Mouse (Mus musculus) liver, adult 2 months (tissue): ENCODE results near the gene Pla2r1.

Experiments used
- CTCF ChIP-seq: fragments of 200-500 bp; IDR thresholded peaks from 2 replicates; pipeline ENCODE4 v1.5.1; 2011; ENCODE audit warnings: low read depth, low read length, control low read depth
- POLR2A ChIP-seq: fragments of 200-500 bp; IDR thresholded peaks from 2 replicates; pipeline ENCODE4 v1.6.1; 2011; ENCODE audit warnings: low read length, control low read depth; ENCODE audit not compliant: insufficient read depth; ENCODE audit errors: extremely low read depth

GRCm38 (mm10) chr2:60407387-60407786 is 145.7 kb downstream of the Pla2r1 start:
- TF ChIP-seq CTCF (no peak), POLR2A (no peak)
